Mouse (Mus musculus): Measurements from ENCODE around the gene Gsn.

The Gsn gene

DNA sequence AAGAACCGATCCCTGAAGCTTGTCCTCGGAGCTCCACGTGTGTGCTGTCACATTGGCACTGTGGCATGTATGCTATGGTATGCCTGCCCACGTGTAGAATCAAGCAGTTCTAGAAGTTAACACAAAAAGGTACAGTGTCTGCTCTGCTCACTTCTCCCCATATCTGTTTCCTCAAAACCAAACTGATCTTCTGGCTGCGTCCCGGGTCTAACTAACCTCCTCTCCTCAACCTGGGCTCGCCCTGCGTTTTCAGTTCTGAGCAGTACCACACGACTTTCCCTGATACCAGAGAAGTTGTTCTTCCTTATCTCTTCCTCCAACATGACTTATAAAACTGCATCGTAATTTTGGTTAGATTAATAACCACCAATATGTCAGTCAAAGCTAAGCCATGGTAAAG is 71.4 kb downstream of the Gsn start:
- DNase-seq (ENCODE audit: low read depth): peak; percentile 10

DNA sequence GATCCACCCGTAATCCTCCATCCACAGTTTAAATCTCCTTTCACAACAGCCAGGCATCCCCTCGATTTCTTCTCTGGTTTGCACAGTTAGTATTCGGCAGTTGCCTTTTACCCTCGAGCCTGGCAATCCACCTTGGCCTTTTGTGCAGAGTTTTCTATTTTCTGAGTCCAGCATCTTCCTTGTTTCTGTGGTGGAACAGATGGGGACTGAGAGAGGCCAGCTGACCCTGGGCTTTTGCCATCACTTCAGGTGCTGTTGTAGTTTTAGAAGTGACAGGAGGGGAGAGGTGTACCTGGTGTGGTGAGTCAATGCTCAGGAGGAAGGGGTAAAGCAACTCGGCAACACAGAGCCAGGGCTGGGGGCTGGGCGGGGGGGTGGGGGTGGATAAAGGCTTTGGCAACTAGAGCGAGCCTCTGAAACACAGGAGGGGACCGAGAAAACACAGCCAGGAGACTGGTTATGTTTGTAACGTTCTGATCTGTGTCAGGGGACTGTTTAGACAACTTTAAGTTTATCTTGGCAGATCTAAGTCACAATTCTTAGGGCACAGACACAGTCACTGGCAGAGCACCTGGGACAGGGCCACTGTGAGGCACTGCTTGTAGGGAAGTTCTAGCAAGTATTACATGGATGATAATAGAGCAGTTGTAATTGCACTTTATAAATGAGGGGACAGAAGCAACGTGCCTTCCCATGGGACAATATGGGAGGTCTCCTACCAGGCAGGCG is 72.0 kb downstream of the Gsn start:
- DNase-seq (ENCODE audit: low read depth): no peak

- no peak for DNase-seq (ENCODE audit: low read depth)
These were observed 72.9 kb downstream of the Gsn start for GRCm38 (mm10) chr2:35329061-35329460.

DNA sequence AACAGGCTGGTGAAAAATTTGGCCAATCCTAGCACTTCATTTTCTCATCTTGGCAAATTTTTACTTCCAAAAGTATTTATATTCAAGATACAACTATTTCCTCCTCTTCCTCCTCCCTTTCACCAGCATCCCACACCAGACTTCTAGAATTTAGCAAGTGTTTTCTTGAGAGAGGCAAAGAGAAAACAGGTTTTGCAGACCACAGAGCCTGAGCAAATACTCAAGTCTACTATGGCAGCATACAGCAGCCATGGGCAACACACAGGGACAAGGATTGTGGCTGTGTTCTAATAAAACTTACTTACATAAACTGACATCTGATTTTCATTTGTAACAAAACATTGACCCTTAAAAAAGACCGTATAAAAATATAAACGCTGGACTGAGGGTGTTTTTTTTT is 75.0 kb downstream of the Gsn start:
- no peak for DNase-seq (ENCODE audit: low read depth)

DNA sequence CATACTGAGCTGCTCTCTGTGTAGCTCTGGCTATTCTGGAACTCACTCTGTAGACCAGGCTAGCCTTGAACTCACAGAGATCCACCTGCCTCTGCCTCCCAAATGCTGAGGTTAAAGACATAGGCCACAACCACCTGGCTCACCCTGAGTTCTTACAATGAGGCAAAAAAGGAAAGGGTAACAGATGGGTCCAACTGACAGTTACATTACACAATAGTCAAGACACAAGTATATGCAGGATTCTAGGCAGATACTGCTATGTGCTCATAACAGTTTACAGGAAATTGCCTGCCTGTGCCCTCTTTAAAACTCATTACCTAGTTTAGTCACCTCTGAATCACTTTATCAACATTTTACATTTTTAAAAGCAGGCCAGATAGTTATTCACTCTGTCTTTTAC is 77.5 kb downstream of the Gsn start:
- no peak for DNase-seq (ENCODE audit: low read depth)

DNA sequence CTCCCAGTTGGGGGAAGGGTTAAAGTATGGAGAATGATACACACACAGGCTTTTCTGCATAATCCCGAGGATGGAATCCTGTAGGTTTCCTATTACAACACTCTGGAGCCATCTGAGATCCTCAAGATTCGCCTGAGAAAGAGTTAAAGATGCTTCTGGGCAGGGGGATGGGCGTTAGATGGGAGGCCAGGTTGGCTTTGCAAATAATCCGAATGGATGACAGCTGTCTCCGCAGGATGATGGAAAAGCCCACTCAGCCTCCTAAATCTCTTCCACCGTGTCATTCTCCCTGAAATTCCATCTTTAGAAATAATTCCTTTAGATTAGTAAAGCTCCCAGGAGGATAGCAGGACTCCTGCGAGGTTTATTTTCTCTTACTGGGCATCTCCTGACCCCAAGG is 79.4 kb downstream of the Gsn start:
- DNase-seq (ENCODE audit: low read depth): no peak

GRCm38 (mm10) chr2:35336388-35337280 is 80.5 kb downstream of the Gsn start, which contains the start of gene Stom:
Gene Stom (minus strand): TSS chr2:35336976.
- peak; percentile 97 for DNase-seq (ENCODE audit: low read depth)

GRCm38 (mm10) chr2:35337419-35337818 is 81.2 kb downstream of the Gsn start:
- DNase-seq (ENCODE audit: low read depth): no peak

DNA sequence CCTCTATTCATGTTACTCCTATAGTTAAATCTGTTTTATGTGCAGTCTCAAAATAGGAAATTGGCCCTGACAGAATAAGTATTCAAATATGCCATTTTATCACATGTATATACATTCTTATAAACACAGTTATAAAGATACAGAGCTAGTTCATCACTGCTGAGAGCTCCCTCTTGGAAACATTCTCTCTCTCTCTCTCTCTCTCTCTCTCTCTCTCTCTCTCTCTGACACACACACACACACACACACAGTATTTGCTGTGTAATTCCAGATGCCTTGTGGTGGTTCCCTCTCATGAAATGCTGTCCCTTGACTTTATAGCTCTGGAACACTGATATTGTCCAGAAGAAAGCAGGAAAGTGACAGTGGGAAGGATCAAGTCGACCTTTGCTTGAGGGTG is 81.9 kb downstream of the Gsn start:
- DNase-seq (ENCODE audit: low read depth): no peak

DNA sequence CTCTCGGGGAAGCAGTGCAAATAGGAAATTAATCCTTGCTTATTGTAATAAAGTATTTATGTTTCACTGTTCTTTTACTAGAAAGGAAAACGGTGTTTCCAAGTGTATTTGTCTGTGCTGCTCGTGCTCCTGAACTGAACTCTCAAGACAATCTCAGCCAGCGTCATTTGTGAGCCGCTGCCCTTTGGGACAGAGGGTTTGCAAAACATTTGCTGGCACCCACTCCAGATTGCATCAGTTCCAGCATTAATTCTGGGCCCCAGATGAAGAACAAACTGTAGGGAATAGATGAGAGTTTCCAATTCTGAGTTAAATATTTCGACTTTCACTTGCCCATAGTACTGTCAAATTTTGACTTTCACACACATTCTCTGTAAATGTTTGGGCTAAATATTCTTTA is 82.5 kb downstream of the Gsn start:
- no peak for DNase-seq (ENCODE audit: low read depth)

DNA sequence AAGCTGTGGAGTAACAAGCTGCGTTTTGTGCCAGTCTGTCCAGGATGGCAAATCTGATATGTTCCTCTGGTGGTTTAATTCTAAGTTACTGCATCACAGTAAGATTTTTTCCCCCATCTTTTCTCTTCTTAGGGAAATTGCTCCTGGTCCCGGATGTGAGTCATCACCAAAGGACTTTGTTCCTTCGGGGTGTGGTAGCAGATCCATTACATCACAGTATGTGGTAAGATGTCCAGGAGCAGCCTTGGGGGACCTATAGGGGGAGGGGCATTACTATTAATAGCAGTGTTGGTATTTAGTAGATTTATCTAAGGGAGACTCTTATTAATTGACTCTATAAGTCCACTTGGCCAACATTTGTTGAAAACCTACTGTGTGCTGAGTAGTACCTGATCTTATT is 86.4 kb downstream of the Gsn start:
- no peak for DNase-seq (ENCODE audit: low read depth)

DNA sequence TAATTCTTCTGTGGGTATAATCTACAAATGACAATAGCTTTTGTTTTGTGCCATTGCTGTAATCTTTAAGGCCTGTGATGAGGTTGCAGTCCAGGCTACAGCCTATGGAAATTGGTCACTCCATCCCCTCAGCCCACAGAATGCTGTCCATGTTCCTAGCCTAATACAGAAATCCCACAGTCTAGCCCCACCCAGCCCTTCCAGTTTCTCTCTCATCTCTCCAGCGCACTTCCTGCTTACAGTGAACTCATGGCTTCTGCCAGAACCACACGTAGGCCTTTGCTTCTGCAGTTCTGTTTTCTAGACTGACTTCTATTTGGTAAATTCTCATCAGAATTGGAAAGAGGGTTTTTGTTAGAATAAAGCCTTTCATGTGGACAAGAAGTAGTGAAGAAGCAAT is 89.8 kb downstream of the Gsn start:
- DNase-seq (ENCODE audit: low read depth): no peak

DNA sequence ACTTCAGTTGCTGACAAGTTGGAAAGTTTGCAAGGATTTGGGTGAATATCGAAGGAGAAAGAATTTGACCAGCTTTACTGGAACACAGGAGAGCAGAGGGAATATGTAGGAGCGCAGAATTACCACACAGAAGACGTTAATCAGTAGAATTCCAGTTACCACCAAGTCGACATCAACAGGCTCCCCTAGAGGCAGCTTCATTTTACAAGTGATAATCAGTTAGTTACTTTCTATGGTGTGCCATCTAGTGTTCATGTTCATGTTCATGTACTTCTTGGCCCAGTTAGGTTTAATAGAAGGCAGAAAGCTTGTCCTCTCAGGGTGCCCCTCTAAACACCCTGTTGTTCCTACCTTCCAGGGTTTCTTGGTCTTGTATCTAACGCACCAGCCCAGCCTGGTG is 93.0 kb downstream of the Gsn start:
- peak; percentile 43 for DNase-seq (ENCODE audit: low read depth)
